Mouse (Mus musculus) E14TG2a.4 (cell line): Measurements from ENCODE around the gene Hacd4.

Experiments
- CTCF ChIP-seq: conservative IDR thresholded peaks from 2 replicates; pipeline ENCODE4 v1.5.1; 2014; ENCODE audit warnings: low read length
- NANOG ChIP-seq: IDR thresholded peaks from 2 replicates; pipeline ENCODE4 v1.6.1; 2014; ENCODE audit warnings: borderline replicate concordance, low read length, mixed read lengths
- POU5F1 ChIP-seq: IDR thresholded peaks from 2 replicates; pipeline ENCODE4 v1.6.1; 2014; ENCODE audit warnings: low read length, borderline replicate concordance

- TF ChIP-seq CTCF, result no peak
- TF ChIP-seq NANOG, result no peak
- no peak for TF ChIP-seq POU5F1
Measured at GRCm38 (mm10) chr4:88415017-88415416, 23.7 kb downstream of the Hacd4 start.
